Mouse (Mus musculus): ENCODE data around the gene Ucp1.

DNA sequence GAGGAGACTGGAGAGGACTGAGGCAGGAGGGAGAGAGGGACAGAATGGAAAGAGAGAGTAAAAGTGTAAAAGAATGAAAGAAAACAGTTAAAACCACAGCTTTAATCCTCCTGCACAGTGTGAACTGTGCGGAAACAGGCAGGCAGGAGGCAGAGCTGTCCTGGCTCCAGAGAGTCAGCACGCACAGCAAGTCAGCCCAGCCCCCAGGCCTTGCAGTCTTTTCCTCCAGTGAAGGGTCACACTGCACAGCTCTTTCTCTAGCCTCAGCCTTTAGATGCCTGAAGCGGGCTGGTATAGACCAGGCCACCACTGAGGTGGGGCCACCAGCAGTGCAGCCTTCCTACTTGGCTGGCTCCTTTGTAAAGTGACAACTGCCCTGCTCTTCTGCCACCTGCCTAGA lies 30.4 kb downstream of the Ucp1 start:
- TF ChIP-seq POLR2A (IDR thresholded peaks at IDR 0.05; ENCODE audit: borderline replicate concordance, extremely low read depth, low read depth, low read length) (no peak), CTCF (IDR thresholded peaks at IDR 0.05; ENCODE audit: insufficient read depth, low read length) (no peak)

Data from lung, adult 2 months (tissue).